Mouse (Mus musculus) CH12.LX (cell line): ENCODE data around the gene Irs2. TPM values are rescaled to one million over a fixed set of nuclear protein-coding genes. Genes with fewer than 3 reads are reported as not detected.

ENCODE experiments used
- DNase-seq: peaks from one replicate; pipeline ENCODE4 v3.0.0-alpha.2; 2013; ENCODE audit errors: extremely low read depth
- H3K27ac ChIP-seq: 2 replicates; pipeline ENCODE4 v1.5.1; 2012; ENCODE audit warnings: low read depth, mild to moderate bottlenecking, control low read depth, moderate library complexity; ENCODE audit not compliant: insufficient read depth
- H3K27me3 ChIP-seq: replicated peaks from 2 replicates; pipeline ENCODE3; 2012; ENCODE audit warnings: inconsistent platforms
- H3K36me3 ChIP-seq, 2 experiments: replicated peaks in 1 of 2; 2 replicates each; pipeline versions ENCODE3 to v1.6.1; 2012; ENCODE audit warnings: inconsistent platforms in 1 of 2, low read length in 1 of 2, mild to moderate bottlenecking in 1 of 2, mixed read lengths in 1 of 2, moderate library complexity in 1 of 2; ENCODE audit not compliant: control insufficient read depth in 1 of 2, insufficient read depth in 1 of 2
- H3K4me1 ChIP-seq, 2 experiments: 2 replicates each; pipeline ENCODE4 v1.6.1; 2012; ENCODE audit warnings: inconsistent platforms in 1 of 2, moderate library complexity in 1 of 2; ENCODE audit not compliant: insufficient read depth in 2 of 2, control insufficient read depth in 1 of 2
- H3K4me2 ChIP-seq: 2 replicates; pipeline ENCODE4 v1.6.1; 2012; ENCODE audit warnings: low read depth, mild to moderate bottlenecking, control low read depth; ENCODE audit not compliant: poor library complexity, insufficient read depth, severe bottlenecking
- H3K4me3 ChIP-seq, 3 experiments: fragments of 150-350 bp in 1 of 3; sonication (generic) in 1 of 3; replicated peaks in 1 of 3; 2 replicates each; pipeline versions ENCODE3 to v1.5.1; 2011 to 2012; ENCODE audit warnings: low read depth in 2 of 3, low read length in 2 of 3, mild to moderate bottlenecking in 2 of 3, moderate library complexity in 2 of 3, control low read depth in 1 of 3, improper control_type of control experiment in 1 of 3, inconsistent platforms in 1 of 3, mixed read lengths in 1 of 3; ENCODE audit not compliant: poor library complexity in 1 of 3
- H3K79me2 ChIP-seq: replicated peaks from 2 replicates; pipeline ENCODE4 v1.6.1; 2012; ENCODE audit warnings: mild to moderate bottlenecking, moderate library complexity; ENCODE audit not compliant: control insufficient read depth, poor library complexity, insufficient read depth, severe bottlenecking; ENCODE audit errors: extremely low read depth
- H3K9ac ChIP-seq: 2 replicates; pipeline ENCODE4 v1.6.1; 2012; ENCODE audit warnings: low read depth, mild to moderate bottlenecking, control low read depth, moderate library complexity; ENCODE audit not compliant: insufficient read depth
- H3K9me3 ChIP-seq: replicated peaks from 2 replicates; pipeline ENCODE3; 2012; ENCODE audit warnings: low read length, inconsistent platforms, mixed read lengths
- BHLHE40 ChIP-seq: IDR thresholded peaks from 2 replicates; pipeline ENCODE4 v1.6.1; 2011; ENCODE audit warnings: mild to moderate bottlenecking, low read depth, low read length, improper control_type of control experiment
- CHD2 ChIP-seq: IDR thresholded peaks from 2 replicates; pipeline ENCODE4 v1.6.1; 2011; ENCODE audit warnings: low read length, improper control_type of control experiment
- ELF1 ChIP-seq: IDR thresholded peaks from 2 replicates; pipeline ENCODE4 v1.6.1; 2014; ENCODE audit warnings: low read depth, mild to moderate bottlenecking, inconsistent platforms, low read length, improper control_type of control experiment
- EP300 ChIP-seq: IDR thresholded peaks from 2 replicates; pipeline ENCODE4 v1.6.1; 2011; ENCODE audit warnings: low read length, improper control_type of control experiment
- GABPA ChIP-seq: IDR thresholded peaks from 2 replicates; pipeline ENCODE4 v1.6.1; 2012; ENCODE audit warnings: low read depth, low read length, improper control_type of control experiment, inconsistent platforms; ENCODE audit not compliant: insufficient replicate concordance
- HCFC1 ChIP-seq: IDR thresholded peaks from 2 replicates; pipeline ENCODE4 v1.6.1; 2012; ENCODE audit warnings: low read depth, mild to moderate bottlenecking, inconsistent platforms, low read length, improper control_type of control experiment
- JUN ChIP-seq: IDR thresholded peaks from 2 replicates; pipeline ENCODE4 v1.6.1; 2011; ENCODE audit warnings: low read depth, mild to moderate bottlenecking, low read length, improper control_type of control experiment, moderate library complexity; ENCODE audit not compliant: insufficient read depth
- JUND ChIP-seq: conservative IDR thresholded peaks from 2 replicates; pipeline ENCODE4 v1.6.1; 2011; ENCODE audit warnings: low read depth, low read length, improper control_type of control experiment
- KAT2A ChIP-seq: IDR thresholded peaks from 2 replicates; pipeline ENCODE4 v1.6.1; 2012; ENCODE audit warnings: low read length, improper control_type of control experiment, inconsistent platforms; ENCODE audit not compliant: insufficient replicate concordance
- MAX ChIP-seq: IDR thresholded peaks from 2 replicates; pipeline ENCODE4 v1.6.1; 2011; ENCODE audit warnings: low read length, improper control_type of control experiment
- MAZ ChIP-seq: IDR thresholded peaks from 2 replicates; pipeline ENCODE4 v1.6.1; 2012; ENCODE audit warnings: low read depth, mild to moderate bottlenecking, inconsistent platforms, low read length, improper control_type of control experiment, moderate library complexity
- MEF2A ChIP-seq: IDR thresholded peaks from 2 replicates; pipeline ENCODE4 v1.6.1; 2014; ENCODE audit warnings: low read depth, mild to moderate bottlenecking, inconsistent platforms, low read length, improper control_type of control experiment, borderline replicate concordance
- MXI1 ChIP-seq: IDR thresholded peaks from 2 replicates; pipeline ENCODE4 v1.6.1; 2011; ENCODE audit warnings: mild to moderate bottlenecking, low read depth, low read length, improper control_type of control experiment
- MYC ChIP-seq: IDR thresholded peaks from 2 replicates; pipeline ENCODE4 v1.6.1; 2011; ENCODE audit warnings: low read depth, mild to moderate bottlenecking, improper control_type of control experiment, low read length
- NELFE ChIP-seq: IDR thresholded peaks from 2 replicates; pipeline ENCODE4 v1.6.1; 2011; ENCODE audit warnings: low read depth, low read length, improper control_type of control experiment
- NRF1 ChIP-seq: IDR thresholded peaks from 2 replicates; pipeline ENCODE4 v1.6.1; 2014; ENCODE audit warnings: low read depth, mild to moderate bottlenecking, inconsistent platforms, low read length, improper control_type of control experiment, moderate library complexity
- POLR2A ChIP-seq: IDR thresholded peaks from 2 replicates; pipeline ENCODE4 v1.6.1; 2011; ENCODE audit warnings: low read depth, mild to moderate bottlenecking, improper control_type of control experiment, low read length
- TBP ChIP-seq: conservative IDR thresholded peaks from 2 replicates; pipeline ENCODE4 v1.6.1; 2011; ENCODE audit warnings: low read depth, low read length, improper control_type of control experiment
- TCF12 ChIP-seq: IDR thresholded peaks from 2 replicates; pipeline ENCODE4 v1.6.1; 2014; ENCODE audit warnings: low read depth, mild to moderate bottlenecking, inconsistent platforms, low read length, improper control_type of control experiment
- USF1 ChIP-seq: IDR thresholded peaks from 2 replicates; pipeline ENCODE4 v1.6.1; 2014; ENCODE audit warnings: low read depth, mild to moderate bottlenecking, inconsistent platforms, low read length, improper control_type of control experiment
- USF2 ChIP-seq: conservative IDR thresholded peaks from 2 replicates; pipeline ENCODE4 v1.6.1; 2011; ENCODE audit warnings: low read depth, low read length, improper control_type of control experiment
- ZC3H11A ChIP-seq: IDR thresholded peaks from 2 replicates; pipeline ENCODE4 v1.6.1; 2012; ENCODE audit warnings: low read depth, mild to moderate bottlenecking, inconsistent platforms, low read length, improper control_type of control experiment
- ZMIZ1 ChIP-seq: IDR thresholded peaks from 2 replicates; pipeline ENCODE4 v1.6.1; 2012; ENCODE audit warnings: low read depth, mild to moderate bottlenecking, inconsistent platforms, low read length, improper control_type of control experiment
- dilution Hi-C: fragments of 300-500 bp; cut with MboI; formaldehyde crosslinking; loops from 2 replicates; pipeline ENCODE4 v1.14.3; 2020; ENCODE audit warnings: low sequenced_read_pairs; ENCODE audit not compliant: extremely low pct_unique_long_range_greater_than_20kb, extremely low pct_ligation_motif_present
- in situ Hi-C: fragments of 300-500 bp; cut with MboI; formaldehyde crosslinking; loops from 3 replicates; pipeline ENCODE4 v1.14.3; 2019; ENCODE audit warnings: low sequenced_read_pairs, low pct_ligation_motif_present, low pct_unique_long_range_greater_than_20kb, mixed read lengths
- polyA plus RNA-seq: library from polyadenylated mRNA; unstranded; fragments of >175 nt; gene quantifications from 2 replicates; pipeline ENCODE4 v1.2.1, GENCODE M21; 2012; ENCODE audit warnings: low read depth; ENCODE audit not compliant: insufficient read length
- total RNA-seq, 2 experiments: library from RNA; depleted of rRNA; stranded (reverse); fragments of 300-350 nt in 1 of 2; fragments of >200 nt in 1 of 2; gene quantifications; 2 replicates each; pipeline ENCODE4 v1.2.3; 2012 to 2014

Gene Irs2
- total and polyA plus RNA-seq, 3 experiments = 0.24 to 1.1 TPM; not detected in 1

GRCm38 (mm10) chr8:11009431-11010071 is 1.3 kb upstream of the Irs2 start:
- dilution Hi-C loops = no loop called here
- DNase-seq = no peak
- Histone ChIP-seq H3K9ac (peak overlapping the region; percentile 70), H3K4me2 (peak overlapping the region; percentile 67), H3K36me3 (peaks cover 0 to 1% of the 10 kb centered on the region in 2 experiments), H3K4me1 (peaks cover 2 to 10% of the 10 kb centered on the region in 2 experiments; a peak in 1 of 4 replicates), H3K4me3 (peak overlapping the region in 2 of 3 experiments; percentile 53 to 71), H3K9me3 (peaks cover 28% of the 10 kb centered on the region)
- in situ Hi-C loops = loop anchor here (10.0 kb wide), 1 partner anchor 425 kb away; no protein-coding TSS in a partner anchor
- TF ChIP-seq JUND = no peak
- TF ChIP-seq MXI1 = 0 out of 2 replicates have a peak, but pooled peaks have one; percentile 7
- TF ChIP-seq, all 38 proteins: peak for 1
- Histone ChIP-seq H3K79me2 (no peaks in the 10 kb centered on the region), H3K27ac (peak overlapping the region; percentile 13; the same call in 1 of the 2 replicates), H3K27me3 (no peaks in the 10 kb centered on the region)

- peak overlapping the region; percentile 67 for H3K4me2 ChIP-seq
- in situ Hi-C loops (no loop called here), dilution Hi-C loops (no loop called here)
- peaks cover 28% of the 10 kb centered on the region for H3K9me3 ChIP-seq
- H3K4me3 ChIP-seq = peak overlapping the region in 2 of 3 experiments; percentile 53 to 82
- peak overlapping the region; percentile 70 for H3K9ac ChIP-seq
- peaks cover 2 to 13% of the 10 kb centered on the region in 2 experiments; a peak in 2 of 4 replicates for H3K4me1 ChIP-seq
- H3K79me2 ChIP-seq = no peaks in the 10 kb centered on the region
- H3K27me3 ChIP-seq = no peaks in the 10 kb centered on the region
- peak; percentile 65 for DNase-seq
- peaks cover 0 to 1% of the 10 kb centered on the region in 2 experiments for H3K36me3 ChIP-seq
- peak overlapping the region; percentile 46 for H3K27ac ChIP-seq
- TF ChIP-seq HCFC1 (peak; percentile 39; the same call in 1 of the 2 replicates), GABPA (no peak), MEF2A (peak; percentile 17; the same call in 1 of the 2 replicates), POLR2A (peak; percentile 82), NELFE (peak; percentile 76), TCF12 (peak; percentile 57), EP300 (no peak), MAZ (peak; percentile 88), ELF1 (0 out of 2 replicates have a peak, but pooled peaks have one; percentile 13), MAX (peak; percentile 91), USF2 (peak; percentile 74), ZC3H11A (no peak), KAT2A (no peak), USF1 (peak; percentile 88), MXI1 (peak; percentile 76), MYC (0 out of 2 replicates have a peak, but pooled peaks have one; percentile 21), ZMIZ1 (peak; percentile 25; the same call in 1 of the 2 replicates), NRF1 (peak; percentile 48; the same call in 1 of the 2 replicates), CHD2 (peak; percentile 86), BHLHE40 (peak; percentile 94), TBP (peak; percentile 55; the same call in 1 of the 2 replicates), JUN (no peak)
Measured at GRCm38 (mm10) chr8:11008842-11009420, 673 bp upstream of the Irs2 start.
